Mouse (Mus musculus) liver, adult 2 months (tissue): ENCODE results near the gene Cacnb4.

Experiments
- CTCF ChIP-seq: fragments of 200-500 bp; IDR thresholded peaks from 2 replicates; pipeline ENCODE4 v1.5.1; 2011; ENCODE audit warnings: low read depth, low read length, control low read depth
- POLR2A ChIP-seq: fragments of 200-500 bp; IDR thresholded peaks from 2 replicates; pipeline ENCODE4 v1.6.1; 2011; ENCODE audit warnings: low read length, control low read depth; ENCODE audit not compliant: insufficient read depth; ENCODE audit errors: extremely low read depth

- TF ChIP-seq CTCF: no peak
- TF ChIP-seq POLR2A: no peak
Measured at GRCm38 (mm10) chr2:52643657-52644056, 33.0 kb downstream of the Cacnb4 start.
